Mouse (Mus musculus) left cerebral cortex, adult 11 months (tissue): ENCODE results near the gene Ywhag.

Source experiments
- DNase-seq: peaks from one replicate; pipeline ENCODE4 v3.0.0; 2022; ENCODE audit warnings: low spot score

The Ywhag gene

DNA sequence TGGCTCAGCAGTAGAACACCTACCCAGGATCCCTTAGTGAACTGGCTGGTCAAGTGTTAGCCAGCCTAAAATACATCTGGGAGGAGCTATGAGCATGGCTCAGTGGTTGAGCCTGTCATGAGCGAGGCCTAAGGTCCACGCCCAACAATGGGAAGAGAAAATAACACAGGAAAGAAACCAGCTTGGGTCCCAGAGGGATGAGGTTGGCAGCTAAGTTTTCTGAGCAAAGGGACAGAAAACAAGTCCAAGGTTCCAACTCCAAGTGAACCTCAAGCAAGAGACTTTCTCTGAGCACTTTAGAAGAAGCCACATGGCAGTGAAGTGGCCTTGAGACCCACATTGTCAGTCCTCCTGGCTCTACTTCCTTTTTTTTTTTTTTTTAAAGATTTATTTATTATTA lies 17.2 kb upstream of the Ywhag start:
- DNase-seq, result no peak

GRCm38 (mm10) chr5:135950710-135951412 lies 16.4 kb upstream of the Ywhag start:
- no peak for DNase-seq

DNA sequence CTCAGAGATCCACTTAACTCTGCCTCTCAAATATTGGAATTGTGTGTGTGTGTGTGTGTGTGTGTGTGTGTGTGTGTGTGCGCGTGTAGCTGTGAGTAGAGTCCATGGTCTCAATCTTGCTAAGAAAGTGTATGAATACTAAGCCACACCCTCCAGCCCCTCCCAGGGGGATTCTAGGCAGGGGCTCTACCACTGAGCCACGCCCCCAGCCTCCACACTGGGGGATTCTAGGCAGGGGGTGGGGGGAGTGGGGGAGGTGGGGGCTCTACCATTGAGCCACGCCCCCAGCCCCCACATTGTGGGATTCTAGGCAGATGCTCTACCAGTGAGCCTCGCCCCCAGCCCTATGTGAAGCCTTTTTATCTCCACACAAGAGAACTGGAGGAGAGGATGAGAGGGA lies 12.2 kb upstream of the Ywhag start:
- no peak for DNase-seq

GRCm38 (mm10) chr5:135945916-135946408 lies 11.5 kb upstream of the Ywhag start:
- DNase-seq, result no peak

DNA sequence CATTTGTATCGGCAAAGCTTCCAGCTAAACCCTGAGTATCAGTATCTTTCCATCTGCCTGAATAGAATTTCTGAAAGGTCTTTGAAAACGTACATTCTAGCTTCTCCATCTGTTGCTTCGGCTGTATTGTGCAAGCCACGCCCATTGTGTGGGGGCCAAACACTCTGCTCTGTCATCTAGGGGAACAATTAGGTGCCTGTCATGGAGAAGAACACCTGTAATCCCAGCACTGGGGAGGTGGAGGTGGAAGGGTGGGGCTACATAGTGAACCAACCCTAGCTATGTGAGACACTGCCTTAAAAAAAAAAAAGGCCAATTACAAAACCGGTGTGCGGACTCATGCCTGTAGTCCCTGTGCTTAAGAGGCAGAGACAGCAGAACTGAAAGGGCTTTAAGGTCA lies 8.3 kb upstream of the Ywhag start:
- DNase-seq, result no peak

- DNase-seq, result no peak
Observed at GRCm38 (mm10) chr5:135940587-135940986, 6.2 kb upstream of the Ywhag start.

DNA sequence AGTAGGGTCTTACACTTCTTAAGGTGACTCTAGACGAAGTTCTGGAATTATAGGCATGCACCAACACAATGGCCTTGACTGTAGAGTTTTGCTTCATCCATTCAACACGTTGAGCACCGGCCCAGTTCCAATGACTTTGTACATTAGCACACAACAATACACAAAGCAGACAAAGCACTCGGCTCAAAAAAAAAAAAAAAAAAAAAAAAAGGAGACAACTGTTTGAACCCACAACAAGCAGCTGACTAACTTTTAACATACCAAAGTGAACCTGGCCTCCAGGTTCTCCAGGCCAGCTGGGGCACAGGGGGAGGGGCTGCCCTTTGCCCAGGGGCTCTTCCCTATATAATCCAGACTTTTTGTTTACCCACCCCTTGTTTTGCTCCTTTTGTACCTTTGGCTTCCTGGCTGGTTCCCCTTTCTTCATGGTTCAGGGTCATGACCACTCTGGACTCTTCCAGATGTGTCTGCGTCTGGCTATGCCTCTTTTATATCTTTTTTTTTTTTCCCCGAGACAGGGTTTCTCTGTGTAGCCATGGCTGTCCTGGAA lies 1.3 kb upstream of the Ywhag start:
- DNase-seq, result no peak

- DNase-seq, result no peak
Observed at GRCm38 (mm10) chr5:135935176-135935523, 734 bp upstream of the Ywhag start.

GRCm38 (mm10) chr5:135933900-135934441 lies 445 bp downstream of the Ywhag start:
- peak; percentile 56 for DNase-seq

DNA sequence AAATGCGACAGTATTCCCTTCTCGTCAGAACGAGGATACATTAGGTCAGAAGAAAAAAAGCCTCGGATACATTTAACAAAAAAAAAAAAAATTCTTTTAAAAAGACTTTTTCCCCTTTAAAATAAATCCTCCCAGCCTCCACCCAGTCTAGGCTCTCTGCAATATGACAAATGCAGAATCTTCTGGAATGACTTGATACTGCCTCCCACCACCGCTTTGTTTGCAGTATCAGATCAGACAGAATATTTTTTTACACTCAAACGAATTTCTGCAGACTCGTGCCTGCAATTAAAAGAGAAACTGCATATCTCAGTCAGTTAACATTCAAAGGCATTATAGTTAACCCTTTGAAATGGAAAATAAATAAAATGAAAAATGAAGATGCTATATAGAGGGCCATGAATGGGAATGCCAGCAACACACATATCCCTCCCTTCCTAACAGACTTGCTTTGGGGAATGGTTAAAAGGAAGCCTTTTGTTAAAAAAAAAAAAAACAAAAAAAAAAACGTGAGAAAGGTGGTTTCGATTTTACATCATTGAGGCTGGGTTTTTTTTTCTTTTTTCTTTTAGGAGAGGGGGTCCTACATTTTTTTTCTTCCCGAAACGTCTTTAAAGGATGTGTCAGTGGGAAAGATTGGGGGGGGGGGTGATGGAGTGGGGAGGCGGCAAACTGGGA lies 1.1 kb downstream of the Ywhag start:
- no peak for DNase-seq

- no peak for DNase-seq
Observed at GRCm38 (mm10) chr5:135932359-135932758, 2.1 kb downstream of the Ywhag start.

DNA sequence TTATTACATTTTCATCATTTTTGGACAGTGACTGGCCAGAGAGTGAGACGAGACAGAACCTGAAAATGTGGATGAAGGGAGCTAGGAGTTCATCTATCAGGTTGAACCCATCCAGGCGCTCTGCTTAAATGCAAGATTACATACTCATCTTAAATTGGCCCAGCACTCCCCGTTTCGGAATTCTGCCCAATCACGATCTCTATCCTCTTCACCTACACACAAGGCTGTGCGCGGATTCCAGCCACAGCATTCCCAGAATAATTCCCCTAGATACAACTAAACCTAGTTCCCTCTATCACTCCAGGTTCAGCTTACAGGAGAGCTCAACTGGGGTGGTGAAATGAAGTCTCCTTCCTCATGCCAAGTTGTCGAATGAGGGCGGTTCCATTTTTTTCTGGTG lies 2.9 kb downstream of the Ywhag start:
- no peak for DNase-seq

GRCm38 (mm10) chr5:135929685-135930424 lies 4.6 kb downstream of the Ywhag start:
- no peak for DNase-seq

DNA sequence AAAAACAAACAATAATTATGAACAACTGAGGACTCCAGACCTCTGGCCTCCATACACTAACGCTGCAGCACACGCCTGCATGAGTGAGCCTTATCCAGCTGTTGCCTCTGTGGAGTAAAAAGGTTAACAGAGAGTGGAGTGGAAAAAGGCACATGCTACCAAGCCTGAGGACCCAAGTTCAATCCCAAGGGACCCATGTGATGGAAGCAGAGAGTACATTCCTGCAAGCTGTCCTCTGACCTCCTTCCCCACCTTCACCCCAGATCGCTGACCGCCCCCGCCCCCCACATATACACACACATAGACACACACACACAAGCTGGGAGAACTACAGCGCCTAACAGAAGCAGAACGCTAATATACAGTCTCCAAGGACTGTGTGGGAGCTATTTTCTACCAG lies 10.5 kb downstream of the Ywhag start:
- DNase-seq, result no peak

- DNase-seq, result no peak
Observed at GRCm38 (mm10) chr5:135919902-135920301, 14.5 kb downstream of the Ywhag start.

DNA sequence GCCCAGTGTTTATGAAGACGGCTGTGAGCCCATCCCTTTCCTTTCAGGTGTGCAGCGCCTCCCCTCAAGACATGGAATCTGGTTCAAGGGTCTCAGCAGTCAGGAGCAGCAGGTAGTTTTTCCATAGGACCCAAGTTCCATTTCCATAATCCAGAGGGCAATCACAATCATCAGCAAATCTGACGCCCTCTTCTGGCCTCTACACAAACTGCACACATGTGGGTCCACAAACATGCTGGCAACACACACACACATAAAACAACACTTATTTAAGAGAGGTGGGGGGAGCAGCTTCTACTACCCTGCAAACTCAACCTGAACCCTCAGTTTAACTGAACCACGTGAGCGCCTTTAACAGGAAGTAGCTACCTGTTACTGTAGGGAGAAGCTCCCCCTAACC lies 15.8 kb downstream of the Ywhag start:
- no peak for DNase-seq

DNA sequence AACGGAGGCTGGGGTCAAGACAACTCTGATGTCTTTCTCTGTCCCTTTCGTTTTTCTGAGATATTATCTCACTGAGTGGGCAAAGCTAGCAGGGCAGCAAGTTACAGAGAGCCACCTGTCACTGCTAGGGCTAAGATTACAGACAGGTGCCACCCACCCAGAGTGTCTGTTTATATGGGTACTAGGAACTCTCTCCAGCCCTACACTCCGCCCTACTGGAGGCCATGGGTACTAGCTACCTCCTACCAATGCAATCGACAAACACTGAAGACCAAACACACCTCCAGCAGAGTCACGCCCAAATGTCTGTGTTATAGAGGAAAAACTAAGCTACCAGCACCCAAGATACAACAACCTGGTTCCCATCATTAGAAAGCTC lies 16.4 kb downstream of the Ywhag start:
- DNase-seq, result no peak

GRCm38 (mm10) chr5:135917327-135918058 lies 16.9 kb downstream of the Ywhag start:
- no peak for DNase-seq

- DNase-seq, result no peak
Observed at GRCm38 (mm10) chr5:135916601-135917000, 17.8 kb downstream of the Ywhag start.

DNA sequence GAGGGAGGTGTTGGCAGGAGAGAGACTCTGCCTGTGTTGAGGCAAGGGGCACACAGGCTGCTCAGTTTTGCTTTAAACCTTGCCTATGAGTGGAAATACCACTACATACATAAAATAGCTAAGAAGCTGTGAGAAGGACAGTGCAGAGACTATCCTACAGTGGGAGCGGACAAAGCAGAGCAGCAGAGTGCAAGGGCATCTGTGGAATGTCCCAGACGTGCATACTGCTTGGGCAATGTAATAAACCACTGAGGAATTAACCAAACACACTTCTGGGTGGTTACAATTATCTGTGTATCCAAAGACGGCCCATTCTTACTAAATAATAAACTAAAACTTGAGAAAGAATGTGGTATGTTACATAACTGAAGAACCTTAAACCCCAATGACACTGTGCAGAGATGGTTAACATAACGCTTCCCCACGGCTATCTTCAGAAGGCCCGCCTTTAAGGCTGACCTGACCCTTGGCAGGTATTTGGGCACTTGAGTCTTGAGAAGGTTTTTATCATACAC lies 18.3 kb downstream of the Ywhag start:
- DNase-seq, result no peak

- DNase-seq, result no peak
Observed at GRCm38 (mm10) chr5:135914156-135914555, 20.3 kb downstream of the Ywhag start.

DNA sequence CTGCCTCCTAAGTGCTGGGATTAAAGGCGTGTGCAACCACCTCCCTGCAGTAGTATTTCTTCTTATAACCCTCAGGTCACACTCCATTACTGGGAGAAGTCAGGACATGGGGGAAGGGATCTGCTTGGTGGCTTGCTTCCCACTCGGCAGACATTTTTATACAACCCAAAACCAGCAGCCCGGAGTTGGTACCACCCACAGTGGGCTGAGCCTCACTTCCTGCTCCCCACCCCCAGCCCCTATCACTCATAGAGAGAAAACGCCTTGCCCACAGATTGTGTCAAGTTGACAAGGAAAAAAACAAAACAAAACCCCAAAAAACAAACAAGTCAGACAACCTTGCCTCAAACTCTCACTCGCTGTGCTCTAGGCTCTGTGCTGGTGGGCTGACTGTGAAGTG lies 21.2 kb downstream of the Ywhag start:
- no peak for DNase-seq
